Mouse (Mus musculus) G1E (cell line): ENCODE data around the gene Pif1. TPM values are rescaled to one million over a fixed set of nuclear protein-coding genes. Genes with fewer than 3 reads are reported as not detected.

Experiments used
- ATAC-seq: 2 replicates; pipeline ENCODE4 v1.8.0; 2016; ENCODE audit warnings: mild to moderate bottlenecking; ENCODE audit not compliant: insufficient number of reproducible peaks, poor library complexity, low FRiP score, severe bottlenecking; ENCODE audit errors: extremely low read depth
- DNase-seq: peaks from one replicate; pipeline ENCODE4 v3.0.0; 2012; ENCODE audit warnings: low spot score
- H3K27me3 ChIP-seq: 2 replicates; pipeline ENCODE4 v1.6.1; 2012; ENCODE audit warnings: mild to moderate bottlenecking, low read length, inconsistent platforms; ENCODE audit not compliant: insufficient read depth
- H3K36me3 ChIP-seq: replicated peaks from 2 replicates; pipeline ENCODE3; 2012; ENCODE audit warnings: mild to moderate bottlenecking, inconsistent platforms
- H3K4me1 ChIP-seq: 2 replicates; pipeline ENCODE4 v1.6.1; 2012; ENCODE audit warnings: low read depth, low read length, inconsistent platforms, mixed read lengths; ENCODE audit not compliant: insufficient read depth
- H3K4me3 ChIP-seq: 2 replicates; pipeline ENCODE4 v1.5.1; 2012; ENCODE audit warnings: low read depth, mild to moderate bottlenecking, inconsistent platforms, low read length, moderate library complexity, mixed read lengths
- H3K9me3 ChIP-seq: replicated peaks from 2 replicates; pipeline ENCODE4 v1.6.1; 2012; ENCODE audit warnings: inconsistent platforms
- CTCF ChIP-seq: IDR thresholded peaks from 2 replicates; pipeline ENCODE4 v1.5.1; 2012; ENCODE audit warnings: low read depth, low read length, inconsistent platforms, mixed read lengths
- GATA1 ChIP-seq: IDR thresholded peaks from 2 replicates; pipeline ENCODE4 v1.6.1; 2012; ENCODE audit warnings: borderline replicate concordance, low read length, inconsistent platforms, mixed read lengths
- GATA2 ChIP-seq: IDR thresholded peaks from 2 replicates; pipeline ENCODE4 v1.6.1; 2012; ENCODE audit warnings: low read depth, low read length, inconsistent platforms, borderline replicate concordance
- POLR2AphosphoS5 ChIP-seq: IDR thresholded peaks from 2 replicates; pipeline ENCODE4 v1.6.1; 2012; ENCODE audit warnings: low read depth, low read length, inconsistent platforms; ENCODE audit not compliant: insufficient replicate concordance
- TAL1 ChIP-seq: conservative IDR thresholded peaks from 2 replicates; pipeline ENCODE4 v1.6.1; 2012; ENCODE audit warnings: low read depth, low read length, inconsistent platforms, mixed read lengths
- polyA plus RNA-seq: library from polyadenylated mRNA; stranded (reverse); fragments of >175 nt; gene quantifications from 2 replicates; pipeline ENCODE4 v1.2.3, GENCODE M21; 2012
- total RNA-seq, 2 experiments: library from RNA; stranded (forward) in 1 of 2; stranded (reverse) in 1 of 2; fragments of 200-1000 nt in 1 of 2; fragments of >200 nt in 1 of 2; fragmentation: Nextera tagmentation in 1 of 2; gene quantifications; 2 replicates each; pipeline ENCODE4 v1.2.3; 2014 to 2017

Pif1 gene
- total and polyA plus RNA-seq, 3 experiments = 7.1 to 28.7 (median 9.1) TPM

- no peak for ATAC-seq
These were observed 37.3 kb upstream of the Pif1 start for GRCm38 (mm10) chr9:65549643-65550042.

GRCm38 (mm10) chr9:65550079-65550831, 36.7 kb upstream of the Pif1 start:
- Histone ChIP-seq H3K4me1 (peaks cover 69% of the 10 kb centered on the region), H3K4me3 (no peak overlapping the region), H3K9me3 (no peaks in the 10 kb centered on the region), H3K27me3 (peaks cover 3% of the 10 kb centered on the region; the same call in 1 of the 2 replicates), H3K36me3 (peaks cover 14% of the 10 kb centered on the region)
- DNase-seq (no peak), ATAC-seq (no peak; the same call in 1 of the 2 replicates)
- TF ChIP-seq POLR2AphosphoS5 (no peak), CTCF (no peak), GATA1 (no peak), TAL1 (no peak)

More at GRCm38 (mm10) chr9:65549643-65550042, 37.3 kb upstream of the Pif1 start:
- peaks cover 65% of the 10 kb centered on the region for H3K4me1 ChIP-seq
- no peaks in the 10 kb centered on the region for H3K9me3 ChIP-seq
- DNase-seq = no peak
- H3K36me3 ChIP-seq = peaks cover 10% of the 10 kb centered on the region
- no peak overlapping the region for H3K4me3 ChIP-seq
- TF ChIP-seq CTCF = no peak
- peaks cover 3% of the 10 kb centered on the region; the same call in 1 of the 2 replicates for H3K27me3 ChIP-seq

GRCm38 (mm10) chr9:65551035-65551434, 35.9 kb upstream of the Pif1 start:
- Histone ChIP-seq H3K4me3 (no peak overlapping the region), H3K36me3 (peaks cover 22% of the 10 kb centered on the region), H3K27me3 (peaks cover 3% of the 10 kb centered on the region; the same call in 1 of the 2 replicates), H3K4me1 (peaks cover 70% of the 10 kb centered on the region), H3K9me3 (no peaks in the 10 kb centered on the region)
- TF ChIP-seq GATA1 (no peak), CTCF (no peak), POLR2AphosphoS5 (no peak), GATA2 (no peak), TAL1 (no peak)
- ATAC-seq (0 out of 2 replicates have a peak, but pooled peaks have one; percentile 11), DNase-seq (no peak)

- Histone ChIP-seq H3K9me3 (no peaks in the 10 kb centered on the region), H3K27me3 (peaks cover under 1% of the 10 kb centered on the region; the same call in 1 of the 2 replicates), H3K36me3 (peaks cover 33% of the 10 kb centered on the region), H3K4me1 (peaks cover 73% of the 10 kb centered on the region), H3K4me3 (no peak overlapping the region)
- ATAC-seq (no peak), DNase-seq (no peak)
- TF ChIP-seq GATA2 = no peak
These were observed 34.8 kb upstream of the Pif1 start for GRCm38 (mm10) chr9:65552141-65552540.

- peaks cover 39% of the 10 kb centered on the region for H3K36me3 ChIP-seq
- no peak for DNase-seq
- TF ChIP-seq GATA2 = no peak
- no peak for TF ChIP-seq TAL1
- TF ChIP-seq CTCF = no peak
- no peak for TF ChIP-seq GATA1
- no peak for TF ChIP-seq POLR2AphosphoS5
These were observed 34.2 kb upstream of the Pif1 start for GRCm38 (mm10) chr9:65552711-65553110.

GRCm38 (mm10) chr9:65555001-65555405, 32.0 kb upstream of the Pif1 start:
- TF ChIP-seq GATA1 (no peak), TAL1 (no peak), GATA2 (no peak), CTCF (no peak), POLR2AphosphoS5 (no peak)
- Histone ChIP-seq H3K4me3 (peak overlapping the region; percentile 64; the same call in 1 of the 2 replicates), H3K36me3 (peaks cover 60% of the 10 kb centered on the region), H3K9me3 (no peaks in the 10 kb centered on the region), H3K27me3 (no peaks in the 10 kb centered on the region; the same call in 1 of the 2 replicates), H3K4me1 (peaks cover 60% of the 10 kb centered on the region)
- DNase-seq (peak; percentile 78), ATAC-seq (peak; percentile 74)

More at GRCm38 (mm10) chr9:65552711-65553110, 34.2 kb upstream of the Pif1 start:
- Histone ChIP-seq H3K4me3 (no peak overlapping the region), H3K27me3 (no peaks in the 10 kb centered on the region; the same call in 1 of the 2 replicates), H3K9me3 (no peaks in the 10 kb centered on the region), H3K4me1 (peaks cover 73% of the 10 kb centered on the region)
- no peak for ATAC-seq

- no peak for DNase-seq
- TF ChIP-seq POLR2AphosphoS5 (no peak), CTCF (no peak), TAL1 (no peak), GATA1 (no peak), GATA2 (no peak)
- Histone ChIP-seq H3K9me3 (no peaks in the 10 kb centered on the region), H3K36me3 (peaks cover 66% of the 10 kb centered on the region), H3K4me3 (no peak overlapping the region; the same call in 1 of the 2 replicates), H3K4me1 (peaks cover 54% of the 10 kb centered on the region), H3K27me3 (no peaks in the 10 kb centered on the region; the same call in 1 of the 2 replicates)
- ATAC-seq = no peak
These were observed 31.3 kb upstream of the Pif1 start for GRCm38 (mm10) chr9:65555621-65556020.
